Mouse (Mus musculus) lung, adult 2 months (tissue): ENCODE measurements around the gene Ociad2.

ENCODE experiments used
- CTCF ChIP-seq: fragments of 200-500 bp; IDR thresholded peaks from 2 replicates; pipeline ENCODE4 v1.5.1; 2011; ENCODE audit warnings: mild to moderate bottlenecking, low read length, control low read depth; ENCODE audit not compliant: insufficient read depth
- POLR2A ChIP-seq: fragments of 200-500 bp; IDR thresholded peaks from 2 replicates; pipeline ENCODE4 v1.6.1; 2011; ENCODE audit warnings: low read depth, mild to moderate bottlenecking, control low read depth, low read length, borderline replicate concordance; ENCODE audit errors: extremely low read depth

- TF ChIP-seq POLR2A = no peak
- no peak for TF ChIP-seq CTCF
Measured at GRCm38 (mm10) chr5:73304507-73304906, 36.3 kb downstream of the Ociad2 start.
